Mouse (Mus musculus): ENCODE measurements around the gene Il1r2.

The Il1r2 gene

GRCm38 (mm10) chr1:40058013-40058412 is 15.9 kb upstream of the Il1r2 start:
- in situ Hi-C loops (cut with MboI; ENCODE audit: unreplicated experiment in 2 of 2): no loop called here

- in situ Hi-C loops (cut with MboI; ENCODE audit: unreplicated experiment in 2 of 2): no loop called here
Observed at GRCm38 (mm10) chr1:40059122-40059774, 14.6 kb upstream of the Il1r2 start.

GRCm38 (mm10) chr1:40061359-40061758 is 12.5 kb upstream of the Il1r2 start:
- in situ Hi-C loops (cut with MboI; ENCODE audit: unreplicated experiment in 2 of 2): no loop called here

GRCm38 (mm10) chr1:40063409-40063808 is 10.5 kb upstream of the Il1r2 start:
- in situ Hi-C loops (cut with MboI; ENCODE audit: unreplicated experiment in 2 of 2): no loop called here

- in situ Hi-C loops (cut with MboI; ENCODE audit: unreplicated experiment in 2 of 2): no loop called here
Observed at GRCm38 (mm10) chr1:40064508-40064907, 9.4 kb upstream of the Il1r2 start.

GRCm38 (mm10) chr1:40072558-40072957 is 1.3 kb upstream of the Il1r2 start:
- in situ Hi-C loops (cut with MboI; ENCODE audit: unreplicated experiment in 2 of 2): no loop called here

- in situ Hi-C loops (cut with MboI; ENCODE audit: unreplicated experiment in 2 of 2): no loop called here
Observed at GRCm38 (mm10) chr1:40077328-40077727, 3.4 kb downstream of the Il1r2 start.

- in situ Hi-C loops (cut with MboI; ENCODE audit: unreplicated experiment in 2 of 2): no loop called here
Observed at GRCm38 (mm10) chr1:40081041-40081440, 7.2 kb downstream of the Il1r2 start.

- in situ Hi-C loops (cut with MboI; ENCODE audit: unreplicated experiment in 2 of 2): no loop called here
Observed at GRCm38 (mm10) chr1:40084386-40084785, 10.5 kb downstream of the Il1r2 start.

- in situ Hi-C loops (cut with MboI; ENCODE audit: unreplicated experiment in 2 of 2): loop anchor here (5.0 kb wide), 2 partner anchors 58 to 73 kb away; no protein-coding TSS in a partner anchor
Observed at GRCm38 (mm10) chr1:40085403-40086182, 11.7 kb downstream of the Il1r2 start.

GRCm38 (mm10) chr1:40091160-40091559 is 17.3 kb downstream of the Il1r2 start:
- in situ Hi-C loops (cut with MboI; ENCODE audit: unreplicated experiment in 2 of 2): no loop called here

- in situ Hi-C loops (cut with MboI; ENCODE audit: unreplicated experiment in 2 of 2): no loop called here
Observed at GRCm38 (mm10) chr1:40092541-40092940, 18.7 kb downstream of the Il1r2 start.

GRCm38 (mm10) chr1:40094601-40095304 is 20.9 kb downstream of the Il1r2 start:
- in situ Hi-C loops (cut with MboI; ENCODE audit: unreplicated experiment in 2 of 2): no loop called here

GRCm38 (mm10) chr1:40095585-40095984 is 21.7 kb downstream of the Il1r2 start:
- in situ Hi-C loops (cut with MboI; ENCODE audit: unreplicated experiment in 2 of 2): no loop called here

GRCm38 (mm10) chr1:40106306-40106705 is 32.4 kb downstream of the Il1r2 start:
- in situ Hi-C loops (cut with MboI; ENCODE audit: unreplicated experiment in 2 of 2): loop anchor here (25.0 kb wide), 2 partner anchors 419 to 719 kb away; no protein-coding TSS in a partner anchor

- in situ Hi-C loops (cut with MboI; ENCODE audit: unreplicated experiment in 2 of 2): loop anchor here (25.0 kb wide), 2 partner anchors 419 to 719 kb away; no protein-coding TSS in a partner anchor
Observed at GRCm38 (mm10) chr1:40106719-40107118, 32.8 kb downstream of the Il1r2 start.

- in situ Hi-C loops (cut with MboI; ENCODE audit: unreplicated experiment in 2 of 2): loop anchor here (25.0 kb wide), 2 partner anchors 421 to 721 kb away; no protein-coding TSS in a partner anchor
Observed at GRCm38 (mm10) chr1:40107971-40108749, 34.3 kb downstream of the Il1r2 start.

- in situ Hi-C loops (cut with MboI; ENCODE audit: unreplicated experiment in 2 of 2): loop anchor here (5.0 to 25.0 kb wide), 4 partner anchors 422 to 722 kb away; no protein-coding TSS in a partner anchor
Observed at GRCm38 (mm10) chr1:40109736-40110135, 35.9 kb downstream of the Il1r2 start.

- in situ Hi-C loops (cut with MboI; ENCODE audit: unreplicated experiment in 2 of 2): loop anchor here (5.0 to 25.0 kb wide), 5 partner anchors 262 to 728 kb away; no protein-coding TSS in a partner anchor
Observed at GRCm38 (mm10) chr1:40115271-40115670, 41.4 kb downstream of the Il1r2 start.

GRCm38 (mm10) chr1:40116422-40116821 is 42.5 kb downstream of the Il1r2 start:
- in situ Hi-C loops (cut with MboI; ENCODE audit: unreplicated experiment in 2 of 2): loop anchor here (5.0 to 25.0 kb wide), 5 partner anchors 261 to 729 kb away; no protein-coding TSS in a partner anchor

Measured in v-Abl transformed pro-B cells (cell line).